Mouse (Mus musculus) small intestine, adult 2 months (tissue): Measurements from ENCODE around the gene Mgme1. TPM values are rescaled to one million over a fixed set of nuclear protein-coding genes. Genes with fewer than 3 reads are reported as not detected.

Source experiments
- H3K27ac ChIP-seq: fragments of 200-500 bp; 2 replicates; pipeline ENCODE4 v1.5.1; 2012; ENCODE audit warnings: low read depth, low read length, control low read depth, inconsistent platforms; ENCODE audit not compliant: insufficient read depth
- H3K27me3 ChIP-seq: fragments of 200-500 bp; 2 replicates; pipeline ENCODE4 v1.6.1; 2012; ENCODE audit warnings: mild to moderate bottlenecking, moderate library complexity, low read length, inconsistent platforms; ENCODE audit not compliant: control insufficient read depth, insufficient read depth
- H3K36me3 ChIP-seq: fragments of 200-500 bp; 2 replicates; pipeline ENCODE4 v1.6.1; 2012; ENCODE audit warnings: mild to moderate bottlenecking, low read length, control low read depth, inconsistent platforms; ENCODE audit not compliant: control insufficient read depth, insufficient read depth
- H3K4me1 ChIP-seq: fragments of 200-500 bp; 2 replicates; pipeline ENCODE4 v1.6.1; 2012; ENCODE audit warnings: low read length, inconsistent platforms, mixed read lengths; ENCODE audit not compliant: control insufficient read depth, insufficient read depth, insufficient read length
- H3K4me3 ChIP-seq: fragments of 200-500 bp; 2 replicates; pipeline ENCODE4 v1.5.1; 2012; ENCODE audit warnings: low read depth, mild to moderate bottlenecking, control low read depth, inconsistent platforms, low read length, moderate library complexity
- CTCF ChIP-seq: fragments of 200-500 bp; IDR thresholded peaks from 2 replicates; pipeline ENCODE4 v1.5.1; 2012; ENCODE audit warnings: low read depth, mild to moderate bottlenecking, control low read depth, inconsistent platforms, low read length, moderate library complexity, mixed read lengths; ENCODE audit not compliant: insufficient replicate concordance, insufficient read length; ENCODE audit errors: extremely low read depth
- POLR2A ChIP-seq: fragments of 200-500 bp; IDR thresholded peaks from 2 replicates; pipeline ENCODE4 v1.6.1; 2012; ENCODE audit warnings: low read depth, mild to moderate bottlenecking, control low read depth, inconsistent platforms, low read length, moderate library complexity
- WGBS: fragments of 180-500 bp; shearing (Covaris S2); methylation state at CpG from one replicate; pipeline ENCODE4 v1.1.7; 2018; 5-methylcytosine and 5-hydroxymethylcytosine counted together
- polyA plus RNA-seq: library from polyadenylated mRNA; depleted of rRNA; stranded (reverse); fragments of >200 nt; gene quantifications from 2 replicates; pipeline ENCODE4 v1.2.3, GENCODE M21; 2012

Mgme1 gene
- polyA plus RNA-seq, 1 experiment: 1.9 TPM

DNA sequence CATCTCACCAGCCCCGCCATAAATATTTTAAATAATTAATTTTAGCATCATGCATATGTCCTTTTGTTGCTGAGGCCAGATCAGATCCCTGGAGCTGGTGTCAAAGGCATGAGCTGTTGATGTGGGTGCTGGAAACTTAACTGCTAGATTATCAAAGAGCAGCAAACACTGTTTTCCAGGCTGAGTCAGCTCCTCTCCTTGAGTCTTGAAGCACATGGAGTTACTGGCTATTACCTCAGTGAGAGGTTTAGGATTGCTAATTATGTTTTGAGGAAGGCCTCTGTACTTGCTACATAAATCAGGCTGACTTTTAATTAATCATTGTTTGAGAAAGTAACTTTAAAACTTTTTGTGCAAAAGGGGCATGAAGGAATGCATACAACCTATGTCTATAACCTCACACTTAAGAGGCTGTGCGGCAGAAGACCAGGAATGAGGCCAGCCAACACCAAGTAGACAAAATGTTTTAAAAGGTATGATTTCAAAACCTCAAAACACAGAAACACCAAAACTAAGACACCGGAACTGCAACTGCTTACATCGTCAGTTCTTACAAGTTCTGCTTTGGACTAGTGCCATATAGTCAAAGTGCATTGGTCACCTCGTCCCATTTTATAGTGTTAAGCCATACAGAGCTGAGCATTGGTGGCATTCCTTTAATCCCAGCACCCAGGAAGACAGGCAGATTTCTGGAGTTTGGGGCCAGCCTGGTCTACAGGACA, 5.9 kb upstream of the Mgme1 start:
- no peak for TF ChIP-seq POLR2A
- TF ChIP-seq CTCF: no peak
- peaks cover 15% of the 10 kb centered on the region for H3K36me3 ChIP-seq
- 30% methylated on average over 5 of the region's 5 CpGs for WGBS

DNA sequence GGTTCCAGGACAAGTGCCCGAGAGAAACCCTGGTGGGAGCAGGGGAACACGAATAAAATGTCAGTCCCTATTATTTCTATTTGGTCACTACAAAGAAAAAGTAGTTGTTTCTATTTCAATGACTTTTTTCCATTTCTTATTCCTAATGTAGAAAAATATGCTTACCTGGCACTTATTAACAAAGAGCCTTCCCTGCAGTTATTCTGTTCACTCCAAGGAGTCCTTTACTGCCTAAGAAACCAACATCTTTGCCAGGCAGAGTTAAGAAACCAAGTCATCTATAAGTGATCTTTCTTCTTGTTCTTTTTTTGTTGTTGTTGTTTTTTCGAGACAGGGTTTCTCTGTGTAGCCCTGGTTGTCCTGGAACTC, 5.4 kb upstream of the Mgme1 start:
- H3K4me1 ChIP-seq: peaks cover 6% of the 10 kb centered on the region; the same call in 1 of the 2 replicates
- H3K27me3 ChIP-seq: no peaks in the 10 kb centered on the region
- H3K27ac ChIP-seq: peak overlapping the region; percentile 30
- peaks cover 13% of the 10 kb centered on the region for H3K36me3 ChIP-seq
- no peak for TF ChIP-seq CTCF
- no peak for TF ChIP-seq POLR2A
- 44% methylated on average over 3 of the region's 3 CpGs for WGBS
- H3K4me3 ChIP-seq: no peak overlapping the region

More for the DNA sequence above, 5.9 kb upstream of the Mgme1 start:
- H3K4me3 ChIP-seq: no peak overlapping the region
- H3K4me1 ChIP-seq: peaks cover 6% of the 10 kb centered on the region; the same call in 1 of the 2 replicates
- H3K27ac ChIP-seq: peak overlapping the region; percentile 30
- H3K27me3 ChIP-seq: no peaks in the 10 kb centered on the region

DNA sequence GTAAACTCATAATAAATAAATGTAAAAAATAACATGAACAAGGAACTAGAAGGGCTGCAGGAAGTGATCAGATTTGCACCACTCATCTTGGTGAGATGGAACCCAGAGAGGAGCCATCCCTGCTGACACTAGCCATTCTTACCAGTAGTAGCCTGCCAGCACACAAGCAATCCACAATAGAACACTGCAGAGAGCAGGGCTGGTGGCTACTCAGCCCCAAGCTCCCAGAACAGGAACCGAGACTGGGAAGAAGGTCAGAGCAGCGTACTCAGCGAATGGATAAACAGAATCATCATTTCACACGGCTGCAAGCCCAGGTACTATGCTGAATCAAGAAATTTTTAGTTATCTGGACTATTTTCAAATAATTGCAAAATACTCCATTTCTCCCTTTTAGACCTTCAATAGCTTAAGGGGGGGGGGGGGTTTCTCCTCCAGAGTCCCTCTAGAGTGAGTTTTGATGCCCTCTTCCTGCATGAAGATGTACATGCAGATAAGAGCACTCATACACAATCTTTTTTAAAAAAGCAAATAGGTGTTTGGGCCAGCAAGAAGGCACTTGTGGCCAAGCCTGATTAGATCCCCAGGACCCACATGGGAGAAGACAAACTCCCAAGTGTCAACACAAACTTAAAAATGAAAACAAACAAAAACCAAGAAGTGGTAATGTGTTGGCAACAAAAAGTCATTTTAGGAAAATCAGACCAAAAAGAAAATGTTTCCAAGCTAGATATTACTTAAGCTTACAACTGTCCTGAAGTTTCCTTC, 4.4 kb upstream of the Mgme1 start:
- Histone ChIP-seq H3K4me3 (no peak overlapping the region), H3K27ac (no peak overlapping the region), H3K4me1 (peaks cover 6% of the 10 kb centered on the region; the same call in 1 of the 2 replicates), H3K27me3 (no peaks in the 10 kb centered on the region), H3K36me3 (peaks cover 6% of the 10 kb centered on the region; the same call in 1 of the 2 replicates)
- 38% methylated on average over 4 of the region's 4 CpGs for WGBS
- TF ChIP-seq POLR2A (no peak), CTCF (no peak)

- 28% methylated on average over 5 of the region's 5 CpGs for WGBS
Observed at GRCm38 (mm10) chr2:144267004-144267730, 3.3 kb upstream of the Mgme1 start.

DNA sequence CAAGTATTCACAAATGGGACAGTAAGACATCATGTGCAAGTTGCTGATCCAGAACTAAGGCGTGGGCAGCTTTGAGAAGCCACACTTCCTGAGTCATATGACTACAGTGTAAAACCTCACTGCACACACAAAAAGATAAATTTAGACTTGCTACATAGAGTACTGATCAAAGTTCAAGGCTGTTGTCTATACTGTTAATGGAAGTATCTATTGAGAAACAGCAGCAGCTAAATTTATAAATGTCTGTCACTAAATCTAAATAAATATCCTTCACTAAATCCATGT, 2.8 kb upstream of the Mgme1 start:
- H3K27me3 ChIP-seq: no peaks in the 10 kb centered on the region
- peak overlapping the region; percentile 69; the same call in 1 of the 2 replicates for H3K27ac ChIP-seq
- H3K4me1 ChIP-seq: peaks cover 6% of the 10 kb centered on the region; the same call in 1 of the 2 replicates
- no peak overlapping the region for H3K4me3 ChIP-seq
- WGBS: 9% methylated on average over 1 of the region's 1 CpGs
- H3K36me3 ChIP-seq: peaks cover 6% of the 10 kb centered on the region; the same call in 1 of the 2 replicates
- TF ChIP-seq CTCF: no peak
- TF ChIP-seq POLR2A: no peak

More at GRCm38 (mm10) chr2:144267004-144267730, 3.3 kb upstream of the Mgme1 start:
- no peaks in the 10 kb centered on the region for H3K27me3 ChIP-seq
- peak overlapping the region; percentile 69 for H3K27ac ChIP-seq
- TF ChIP-seq POLR2A: no peak
- TF ChIP-seq CTCF: no peak
- peaks cover 6% of the 10 kb centered on the region; the same call in 1 of the 2 replicates for H3K4me1 ChIP-seq
- no peak overlapping the region for H3K4me3 ChIP-seq
- peaks cover 6% of the 10 kb centered on the region; the same call in 1 of the 2 replicates for H3K36me3 ChIP-seq

DNA sequence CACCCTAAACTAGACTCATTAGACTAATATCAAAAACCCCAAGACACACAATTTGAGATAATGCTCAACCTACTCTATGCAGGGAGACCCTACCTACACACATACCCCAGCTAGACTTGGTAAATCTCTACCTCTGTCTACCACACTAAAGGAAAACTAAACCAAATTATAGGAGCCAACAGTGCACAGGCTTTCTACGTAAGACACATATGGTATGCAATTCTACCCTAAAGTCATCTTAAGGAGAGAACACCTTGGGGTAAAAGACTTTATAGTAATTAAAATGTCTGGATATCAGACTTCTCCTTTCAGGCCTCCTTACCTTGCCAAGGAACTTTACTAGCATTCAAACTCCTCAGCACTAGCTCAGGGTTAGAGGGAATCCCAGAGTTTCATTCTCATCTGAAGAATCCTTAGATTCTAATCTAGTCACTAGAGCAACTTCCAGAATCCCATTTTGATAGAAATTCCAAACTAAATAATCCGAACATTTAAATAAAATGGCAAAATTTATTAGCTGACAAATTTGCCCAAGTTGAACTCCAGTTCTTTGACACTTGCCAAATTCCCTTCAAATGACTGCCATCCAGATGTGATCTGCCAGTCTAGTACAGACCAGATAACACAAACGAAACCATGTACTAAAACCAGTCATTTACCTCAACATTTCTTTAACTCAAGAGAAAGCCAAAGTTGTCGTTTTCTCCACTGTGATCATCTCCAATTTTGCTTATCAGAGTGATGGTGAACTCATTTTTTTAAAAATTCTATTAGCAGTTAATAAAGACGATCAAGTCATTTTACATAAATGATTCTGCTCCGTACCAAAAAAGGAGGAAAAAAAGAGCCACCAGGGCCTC, 1.8 kb upstream of the Mgme1 start:
- H3K36me3 ChIP-seq: 0 out of 2 replicates have a peak, but pooled peaks cover 3% of the 10 kb centered on the region
- H3K4me3 ChIP-seq: no peak overlapping the region
- WGBS: 14% methylated on average over 6 of the region's 6 CpGs
- peaks cover 6% of the 10 kb centered on the region; the same call in 1 of the 2 replicates for H3K4me1 ChIP-seq
- H3K27ac ChIP-seq: no peak overlapping the region
- TF ChIP-seq POLR2A: no peak
- no peak for TF ChIP-seq CTCF
- no peaks in the 10 kb centered on the region for H3K27me3 ChIP-seq
